Mouse (Mus musculus): ENCODE measurements around the gene Fam216a. TPM values are rescaled to one million over a fixed set of nuclear protein-coding genes. Genes with fewer than 3 reads are reported as not detected.

Gene Fam216a
- polyA plus RNA-seq, 1 experiment, result 178 TPM

- Histone ChIP-seq H3K4me3 (ENCODE audit: control insufficient read depth, low read depth, low read length) (no peak overlapping the region), H3K36me3 (ENCODE audit: control insufficient read depth, insufficient read depth, low read length) (no peaks in the 10 kb centered on the region), H3K27ac (ENCODE audit: control insufficient read depth, insufficient read depth, low read depth, low read length) (no peak overlapping the region), H3K4me1 (ENCODE audit: control insufficient read depth, insufficient read depth, low read length) (peaks cover 5% of the 10 kb centered on the region), H3K27me3 (ENCODE audit: control insufficient read depth, insufficient read depth, low read length) (no peaks in the 10 kb centered on the region)
- no peak for TF ChIP-seq POLR2A (IDR thresholded peaks at IDR 0.05; ENCODE audit: control insufficient read depth, low read depth, low read length)
- no peak for TF ChIP-seq CTCF (IDR thresholded peaks at IDR 0.05; ENCODE audit: control insufficient read depth, insufficient read depth, insufficient replicate concordance, low read depth, low read length)
These were observed 27.7 kb upstream of the Fam216a start for GRCm38 (mm10) chr5:122399871-122400270.

- Histone ChIP-seq H3K4me1 (ENCODE audit: control insufficient read depth, insufficient read depth, low read length) (peaks cover 5% of the 10 kb centered on the region), H3K4me3 (ENCODE audit: control insufficient read depth, low read depth, low read length) (no peak overlapping the region), H3K27me3 (ENCODE audit: control insufficient read depth, insufficient read depth, low read length) (no peaks in the 10 kb centered on the region), H3K36me3 (ENCODE audit: control insufficient read depth, insufficient read depth, low read length) (no peaks in the 10 kb centered on the region), H3K27ac (ENCODE audit: control insufficient read depth, insufficient read depth, low read depth, low read length) (no peak overlapping the region)
- TF ChIP-seq POLR2A (IDR thresholded peaks at IDR 0.05; ENCODE audit: control insufficient read depth, low read depth, low read length) (no peak), CTCF (IDR thresholded peaks at IDR 0.05; ENCODE audit: control insufficient read depth, insufficient read depth, insufficient replicate concordance, low read depth, low read length) (no peak)
These were observed 25.3 kb upstream of the Fam216a start for GRCm38 (mm10) chr5:122397495-122397894.

GRCm38 (mm10) chr5:122396791-122397190 is 24.6 kb upstream of the Fam216a start:
- no peaks in the 10 kb centered on the region for H3K36me3 ChIP-seq (ENCODE audit: control insufficient read depth, insufficient read depth, low read length)

GRCm38 (mm10) chr5:122393887-122394286 is 21.7 kb upstream of the Fam216a start:
- no peak for TF ChIP-seq POLR2A (IDR thresholded peaks at IDR 0.05; ENCODE audit: control insufficient read depth, low read depth, low read length)
- peak; percentile 67; the same call in 1 of the 2 replicates for TF ChIP-seq CTCF (IDR thresholded peaks at IDR 0.05; ENCODE audit: control insufficient read depth, insufficient read depth, insufficient replicate concordance, low read depth, low read length)
- Histone ChIP-seq H3K4me3 (ENCODE audit: control insufficient read depth, low read depth, low read length) (no peak overlapping the region), H3K36me3 (ENCODE audit: control insufficient read depth, insufficient read depth, low read length) (no peaks in the 10 kb centered on the region), H3K27ac (ENCODE audit: control insufficient read depth, insufficient read depth, low read depth, low read length) (no peak overlapping the region), H3K4me1 (ENCODE audit: control insufficient read depth, insufficient read depth, low read length) (peaks cover 5% of the 10 kb centered on the region), H3K27me3 (ENCODE audit: control insufficient read depth, insufficient read depth, low read length) (no peaks in the 10 kb centered on the region)

More at GRCm38 (mm10) chr5:122396791-122397190, 24.6 kb upstream of the Fam216a start:
- TF ChIP-seq CTCF (IDR thresholded peaks at IDR 0.05; ENCODE audit: control insufficient read depth, insufficient read depth, insufficient replicate concordance, low read depth, low read length) (no peak), POLR2A (IDR thresholded peaks at IDR 0.05; ENCODE audit: control insufficient read depth, low read depth, low read length) (no peak)
- Histone ChIP-seq H3K27ac (ENCODE audit: control insufficient read depth, insufficient read depth, low read depth, low read length) (peak overlapping the region; percentile 55; the same call in 1 of the 2 replicates), H3K27me3 (ENCODE audit: control insufficient read depth, insufficient read depth, low read length) (no peaks in the 10 kb centered on the region), H3K4me1 (ENCODE audit: control insufficient read depth, insufficient read depth, low read length) (peaks cover 5% of the 10 kb centered on the region), H3K4me3 (ENCODE audit: control insufficient read depth, low read depth, low read length) (no peak overlapping the region)

- TF ChIP-seq POLR2A (IDR thresholded peaks at IDR 0.05; ENCODE audit: control insufficient read depth, low read depth, low read length), result no peak
- TF ChIP-seq CTCF (IDR thresholded peaks at IDR 0.05; ENCODE audit: control insufficient read depth, insufficient read depth, insufficient replicate concordance, low read depth, low read length), result no peak
- H3K4me1 ChIP-seq (ENCODE audit: control insufficient read depth, insufficient read depth, low read length), result peaks cover 5% of the 10 kb centered on the region
- no peaks in the 10 kb centered on the region for H3K27me3 ChIP-seq (ENCODE audit: control insufficient read depth, insufficient read depth, low read length)
- H3K4me3 ChIP-seq (ENCODE audit: control insufficient read depth, low read depth, low read length), result peak overlapping the region; percentile 87
- H3K36me3 ChIP-seq (ENCODE audit: control insufficient read depth, insufficient read depth, low read length), result no peaks in the 10 kb centered on the region
- H3K27ac ChIP-seq (ENCODE audit: control insufficient read depth, insufficient read depth, low read depth, low read length), result 0 out of 2 replicates have a peak overlapping the region, but pooled peaks have one; percentile 2
These were observed 20.3 kb upstream of the Fam216a start for GRCm38 (mm10) chr5:122392227-122393004.

- H3K27me3 ChIP-seq (ENCODE audit: control insufficient read depth, insufficient read depth, low read length), result no peaks in the 10 kb centered on the region
- H3K4me1 ChIP-seq (ENCODE audit: control insufficient read depth, insufficient read depth, low read length), result peaks cover 5% of the 10 kb centered on the region
- 0 out of 2 replicates have a peak within 1 kb of the TSS, but pooled peaks have one; percentile 9 for H3K27ac ChIP-seq (ENCODE audit: control insufficient read depth, insufficient read depth, low read depth, low read length)
These were observed 19.6 kb upstream of the Fam216a start, which contains the start of gene Arpc3 for GRCm38 (mm10) chr5:122391786-122392180. Arpc3 (plus strand) TSS chr5:122391878.

GRCm38 (mm10) chr5:122391178-122391785 is 19.1 kb upstream of the Fam216a start:
- TF ChIP-seq CTCF (IDR thresholded peaks at IDR 0.05; ENCODE audit: control insufficient read depth, insufficient read depth, insufficient replicate concordance, low read depth, low read length), result no peak
- no peak for TF ChIP-seq POLR2A (IDR thresholded peaks at IDR 0.05; ENCODE audit: control insufficient read depth, low read depth, low read length)
- Histone ChIP-seq H3K4me3 (ENCODE audit: control insufficient read depth, low read depth, low read length) (peak overlapping the region; percentile 87), H3K27ac (ENCODE audit: control insufficient read depth, insufficient read depth, low read depth, low read length) (no peak overlapping the region), H3K4me1 (ENCODE audit: control insufficient read depth, insufficient read depth, low read length) (peaks cover 2% of the 10 kb centered on the region; the same call in 1 of the 2 replicates), H3K36me3 (ENCODE audit: control insufficient read depth, insufficient read depth, low read length) (no peaks in the 10 kb centered on the region), H3K27me3 (ENCODE audit: control insufficient read depth, insufficient read depth, low read length) (no peaks in the 10 kb centered on the region)

More at GRCm38 (mm10) chr5:122391786-122392180, 19.6 kb upstream of the Fam216a start, which contains the start of gene Arpc3:
- TF ChIP-seq POLR2A (IDR thresholded peaks at IDR 0.05; ENCODE audit: control insufficient read depth, low read depth, low read length) (peak; percentile 60), CTCF (IDR thresholded peaks at IDR 0.05; ENCODE audit: control insufficient read depth, insufficient read depth, insufficient replicate concordance, low read depth, low read length) (peak; percentile 97)
- H3K36me3 ChIP-seq (ENCODE audit: control insufficient read depth, insufficient read depth, low read length), result no peaks in the 10 kb centered on the region
- peak within 1 kb of the TSS; percentile 87 for H3K4me3 ChIP-seq (ENCODE audit: control insufficient read depth, low read depth, low read length)
